In genomic region chr14:120910733-120911324, GRCm38 (mm10) we compare ENCODE assay signal across 8 mouse cellular contexts. TPM values are rescaled to one million over a fixed set of nuclear protein-coding genes. Genes with fewer than 3 reads are reported as not detected.
DNase-seq lines count a peak whose midpoint lies in the region; ATAC-seq lines count a peak whose summit lies in the region.

Gene Ipo5, plus strand, starts transcription at chr14:120911224.

- 0 out of 2 replicates have a peak, but pooled peaks cover under 1% of the 10 kb centered on the region for H3K4me1 ChIP-seq in forebrain, embryonic 11.5 days (replicated peaks; ENCODE audit: control insufficient read depth, insufficient read depth, low read length)
- H3K4me1 ChIP-seq in heart, embryonic 16.5 days (ENCODE audit: control insufficient read depth, insufficient read depth, low read length) = peaks cover 9% of the 10 kb centered on the region
- H3K4me1 ChIP-seq in liver, embryonic 15.5 days (replicated peaks) = peaks cover 24% of the 10 kb centered on the region
- H3K4me1 ChIP-seq in neural tube, embryonic 12.5 days = peaks cover 12% of the 10 kb centered on the region

- H3K4me3 ChIP-seq in forebrain, embryonic 11.5 days (ENCODE audit: low read depth, low read length) = peak within 1 kb of the TSS; percentile 93
- H3K4me3 ChIP-seq in heart, embryonic 16.5 days (ENCODE audit: low read length) = peak within 1 kb of the TSS; percentile 96
- H3K4me3 ChIP-seq in liver, embryonic 15.5 days (replicated peaks) = peak within 1 kb of the TSS; percentile 87
- peak within 1 kb of the TSS; percentile 90 for H3K4me3 ChIP-seq in neural tube, embryonic 12.5 days

- DNase-seq in CD8-positive naive resting alpha-beta T cell, adult 2 months (ENCODE audit: low read depth in 2 of 2, low spot score in 2 of 2) = peak; percentile 90
- DNase-seq in c-Kit-positive CD71-negative TER-119-negative erythroid progenitor cells, embryonic 14.5 days (ENCODE audit: low read depth) = peak; percentile 90
- peak; percentile 99 for DNase-seq in forebrain, embryonic 11.5 days (ENCODE audit: low spot score)
- DNase-seq in kidney, postnatal 36 days = peak; percentile 97 to 99
- DNase-seq in telencephalon, adult 2 months (ENCODE audit: low read depth, low spot score) = peak; percentile 79

- peak within 1 kb of the TSS; percentile 83 for H3K27ac ChIP-seq in forebrain, embryonic 11.5 days (ENCODE audit: low read depth, low read length)
- peak within 1 kb of the TSS; percentile 95 for H3K27ac ChIP-seq in heart, embryonic 16.5 days (ENCODE audit: low read length)
- H3K27ac ChIP-seq in liver, embryonic 15.5 days (replicated peaks) = peak within 1 kb of the TSS; percentile 84
- H3K27ac ChIP-seq in neural tube, embryonic 12.5 days = peak within 1 kb of the TSS; percentile 66; the same call in 1 of the 2 replicates

- no peaks in the 10 kb centered on the region for H3K27me3 ChIP-seq in forebrain, embryonic 11.5 days (ENCODE audit: control insufficient read depth, insufficient read depth, low read length)
- H3K27me3 ChIP-seq in heart, embryonic 16.5 days (ENCODE audit: control insufficient read depth, insufficient read depth, low read length) = no peaks in the 10 kb centered on the region
- H3K27me3 ChIP-seq in liver, embryonic 15.5 days = no peaks in the 10 kb centered on the region
- no peaks in the 10 kb centered on the region for H3K27me3 ChIP-seq in neural tube, embryonic 12.5 days (replicated peaks)

- no peaks in the 10 kb centered on the region for H3K9me3 ChIP-seq in forebrain, embryonic 11.5 days (ENCODE audit: control insufficient read depth, low read length)
- H3K9me3 ChIP-seq in heart, embryonic 16.5 days (replicated peaks; ENCODE audit: control insufficient read depth, low read length) = no peaks in the 10 kb centered on the region
- no peaks in the 10 kb centered on the region for H3K9me3 ChIP-seq in liver, embryonic 15.5 days (replicated peaks)
- H3K9me3 ChIP-seq in neural tube, embryonic 12.5 days = no peaks in the 10 kb centered on the region

- peak; percentile 96 for ATAC-seq in forebrain, embryonic 11.5 days (replicated peaks; ENCODE audit: low FRiP score)
- ATAC-seq in heart, embryonic 16.5 days (replicated peaks; ENCODE audit: extremely low read depth, insufficient read depth, low FRiP score) = peak; percentile 97
- peak; percentile 94 for ATAC-seq in liver, embryonic 15.5 days (ENCODE audit: insufficient read depth)
- peak; percentile 96 for ATAC-seq in neural tube, embryonic 12.5 days (ENCODE audit: low FRiP score, low read depth)

- H3K4me2 ChIP-seq in forebrain, embryonic 11.5 days (ENCODE audit: low read depth, low read length, severe bottlenecking) = peak within 1 kb of the TSS; percentile 73
- H3K4me2 ChIP-seq in heart, embryonic 16.5 days (ENCODE audit: low read depth, low read length) = peak within 1 kb of the TSS; percentile 93
- peak within 1 kb of the TSS; percentile 99 for H3K4me2 ChIP-seq in liver, embryonic 15.5 days
- H3K4me2 ChIP-seq in neural tube, embryonic 12.5 days (replicated peaks) = peak within 1 kb of the TSS; percentile 90

- WGBS in forebrain, embryonic 11.5 days = 0% methylated on average over 44 of the region's 83 CpGs
- WGBS in heart, embryonic 16.5 days = under 1% methylated on average over 64 of the region's 83 CpGs
- under 1% methylated on average over 80 of the region's 83 CpGs for WGBS in liver, embryonic 15.5 days (ENCODE audit: insufficient replicate concordance)
- under 1% methylated on average over 73 of the region's 83 CpGs for WGBS in neural tube, embryonic 12.5 days

- peak within 1 kb of the TSS; percentile 93 for H3K9ac ChIP-seq in forebrain, embryonic 11.5 days (ENCODE audit: low read length)
- H3K9ac ChIP-seq in heart, embryonic 16.5 days (ENCODE audit: low read length) = peak within 1 kb of the TSS; percentile 94
- peak within 1 kb of the TSS; percentile 81 for H3K9ac ChIP-seq in liver, embryonic 15.5 days
- peak within 1 kb of the TSS; percentile 82 for H3K9ac ChIP-seq in neural tube, embryonic 12.5 days

- H3K36me3 ChIP-seq in forebrain, embryonic 11.5 days (ENCODE audit: control insufficient read depth, insufficient read depth, low read length) = no peaks in the 10 kb centered on the region
- H3K36me3 ChIP-seq in heart, embryonic 16.5 days (ENCODE audit: control insufficient read depth, insufficient read depth) = no peaks in the 10 kb centered on the region
- no peaks in the 10 kb centered on the region for H3K36me3 ChIP-seq in liver, embryonic 15.5 days (replicated peaks)
- no peaks in the 10 kb centered on the region for H3K36me3 ChIP-seq in neural tube, embryonic 12.5 days

RNA-seq across cellular contexts. Expression of gene Ipo5, which starts in this region (rescaled TPM):
- polyA plus RNA-seq in forebrain, embryonic 11.5 days (2014; fragmentation: Nextera tagmentation; extraction: Ambion mirVana) = 181 and 183 TPM in 2 replicates
- polyA plus RNA-seq in heart, embryonic 16.5 days (2015; fragmentation: Nextera tagmentation; extraction: Ambion mirVana) = 62.4 and 65.0 TPM in 2 replicates
- 34.9 and 36.7 TPM in 2 replicates for polyA plus RNA-seq in liver, embryonic 15.5 days (2015; fragmentation: Nextera tagmentation; extraction: Ambion mirVana)
- polyA plus RNA-seq in neural tube, embryonic 12.5 days (2016; fragmentation: Nextera tagmentation; extraction: Ambion mirVana) = 83.3 and 88.4 TPM in 2 replicates

Comparison
In these comparisons a context has a peak if more than half of its experiments do, and no peak if none do; other contexts are left out.
1. Peak in every context shown above with its lines: DNase-seq, ATAC-seq, H3K4me3 ChIP-seq and H3K27ac ChIP-seq.